Mouse (Mus musculus): ENCODE results near the gene Baiap2l1. TPM values are rescaled to one million over a fixed set of nuclear protein-coding genes. Genes with fewer than 3 reads are reported as not detected.

Gene Baiap2l1
- polyA plus RNA-seq, 1 experiment from 2014 or later = 1.5 TPM

DNA sequence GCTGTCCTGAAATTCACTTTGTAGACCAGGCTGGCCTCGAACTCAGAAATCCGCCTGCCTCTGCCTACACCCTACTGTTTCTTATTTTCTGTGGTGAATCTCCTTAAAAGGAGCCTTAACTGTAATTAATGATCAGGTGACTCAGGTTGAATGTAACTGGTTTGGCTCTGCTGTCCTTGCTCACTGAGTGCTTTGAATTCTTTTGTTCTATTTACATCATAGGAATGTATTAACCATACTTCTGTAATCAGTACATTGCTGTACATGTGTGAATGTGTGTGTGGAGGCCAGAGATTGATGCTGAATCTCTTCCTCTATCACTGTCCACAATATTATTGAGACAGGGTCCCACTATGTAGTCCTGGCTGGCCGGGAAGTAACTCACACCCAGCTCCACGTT is 49.0 kb downstream of the Baiap2l1 start:
- ATAC-seq (ENCODE audit: low FRiP score) = no peak
- Histone ChIP-seq H3K4me1 (no peaks in the 10 kb centered on the region), H3K4me3 (replicated peaks) (no peak overlapping the region), H3K9me3 (replicated peaks) (no peaks in the 10 kb centered on the region), H3K36me3 (no peaks in the 10 kb centered on the region), H3K4me2 (no peak overlapping the region), H3K27me3 (replicated peaks) (no peaks in the 10 kb centered on the region), H3K27ac (replicated peaks) (no peak overlapping the region), H3K9ac (replicated peaks) (no peak overlapping the region)
- 82% methylated on average over 4 of the region's 4 CpGs for WGBS

DNA sequence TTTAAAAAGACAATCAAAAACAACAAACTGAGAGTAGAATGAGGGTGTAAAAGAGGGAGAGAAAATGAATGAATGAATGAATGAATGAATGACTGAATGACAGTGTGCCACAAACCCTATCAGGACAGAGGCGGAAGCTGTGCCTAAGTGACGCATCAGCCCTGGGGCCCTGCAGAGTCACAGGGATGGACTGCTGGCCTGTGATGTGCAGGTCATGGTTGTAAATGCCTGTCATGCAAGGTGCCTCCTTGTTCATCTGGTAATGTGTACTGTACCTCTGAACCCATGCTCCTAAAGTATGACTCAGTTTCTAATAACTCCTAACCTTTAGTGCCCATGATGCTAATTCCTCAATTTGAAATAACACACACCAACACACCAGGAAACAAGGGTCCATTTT is 54.8 kb downstream of the Baiap2l1 start:
- Histone ChIP-seq H3K27me3 (replicated peaks) (no peaks in the 10 kb centered on the region), H3K4me1 (no peaks in the 10 kb centered on the region), H3K9me3 (replicated peaks) (no peaks in the 10 kb centered on the region), H3K36me3 (no peaks in the 10 kb centered on the region), H3K4me3 (replicated peaks) (no peak overlapping the region), H3K27ac (replicated peaks) (no peak overlapping the region), H3K9ac (replicated peaks) (no peak overlapping the region), H3K4me2 (no peak overlapping the region)
- no peak for ATAC-seq (ENCODE audit: low FRiP score)
- WGBS = 98% methylated on average over 2 of the region's 2 CpGs

DNA sequence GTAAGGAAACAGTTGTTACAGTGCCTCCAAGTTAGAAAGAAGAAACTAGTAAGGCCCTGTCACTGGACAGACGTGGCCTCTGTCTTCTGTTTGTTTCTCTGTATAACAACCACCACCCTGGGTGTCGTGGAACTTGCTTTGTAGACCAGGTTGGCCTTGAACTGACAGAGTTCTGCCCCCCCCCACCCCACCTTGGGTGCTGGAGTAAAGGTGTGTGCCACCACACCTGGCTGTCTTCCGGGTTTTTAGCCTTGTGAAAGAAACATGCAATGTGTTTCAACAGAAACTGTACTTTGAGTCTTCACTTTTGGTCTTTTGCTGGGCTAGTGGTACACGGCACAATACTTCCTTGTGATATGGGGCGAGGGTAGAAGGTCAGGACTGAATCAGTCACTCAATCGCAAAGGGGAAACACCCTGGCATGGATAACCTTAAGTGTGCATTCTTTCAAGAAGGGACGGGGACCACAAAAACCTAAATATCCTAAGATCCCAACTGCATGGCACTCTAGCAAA is 61.8 kb downstream of the Baiap2l1 start:
- Histone ChIP-seq H3K4me3 (replicated peaks) (no peak overlapping the region), H3K27me3 (replicated peaks) (no peaks in the 10 kb centered on the region), H3K36me3 (no peaks in the 10 kb centered on the region), H3K27ac (replicated peaks) (no peak overlapping the region), H3K9ac (replicated peaks) (no peak overlapping the region), H3K4me1 (no peaks in the 10 kb centered on the region), H3K9me3 (replicated peaks) (no peaks in the 10 kb centered on the region), H3K4me2 (no peak overlapping the region)
- WGBS = 83% methylated on average over 7 of the region's 7 CpGs
- no peak for ATAC-seq (ENCODE audit: low FRiP score)

DNA sequence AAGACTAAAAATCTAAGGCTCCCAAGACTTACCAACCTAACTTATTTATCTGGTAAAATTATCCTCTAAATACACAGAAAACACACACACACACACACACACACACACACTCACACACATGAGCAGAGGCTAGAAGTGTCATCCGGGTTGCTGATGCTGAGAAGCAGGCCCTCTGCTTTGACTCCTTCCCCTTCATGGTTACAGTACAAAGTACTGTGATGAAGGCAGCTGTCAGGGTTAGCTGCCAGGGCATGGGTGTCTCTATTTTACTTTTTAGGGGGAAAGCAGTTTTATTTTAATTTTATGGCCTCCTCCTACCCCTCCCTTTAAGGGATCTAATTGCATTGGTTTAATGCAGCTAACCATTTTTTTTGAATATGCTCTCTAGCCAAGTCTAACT is 62.6 kb downstream of the Baiap2l1 start:
- Histone ChIP-seq H3K27me3 (replicated peaks) (no peaks in the 10 kb centered on the region), H3K36me3 (no peaks in the 10 kb centered on the region), H3K4me1 (no peaks in the 10 kb centered on the region), H3K4me2 (no peak overlapping the region), H3K9me3 (replicated peaks) (no peaks in the 10 kb centered on the region), H3K27ac (replicated peaks) (no peak overlapping the region), H3K4me3 (replicated peaks) (no peak overlapping the region), H3K9ac (replicated peaks) (no peak overlapping the region)
- 84% methylated on average over 1 of the region's 1 CpGs for WGBS
- no peak for ATAC-seq (ENCODE audit: low FRiP score)

DNA sequence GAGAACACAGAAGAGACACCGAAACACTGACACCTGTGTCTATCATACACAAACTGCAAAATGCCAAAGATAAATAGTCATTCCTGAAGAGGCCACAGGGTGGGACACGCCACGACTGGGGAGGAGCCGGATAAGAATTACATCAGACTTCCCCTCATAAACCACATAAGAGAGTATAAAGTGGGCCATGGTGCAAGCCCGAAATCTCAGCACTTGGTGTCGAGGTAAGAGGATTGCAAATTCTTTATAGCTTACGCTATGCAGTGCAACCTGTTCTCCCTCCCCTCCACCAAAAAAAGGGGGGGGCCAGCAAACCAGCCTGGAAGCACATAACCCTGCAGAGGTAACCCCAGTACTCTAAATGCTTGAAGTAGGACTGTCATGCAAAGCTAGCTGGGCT is 63.0 kb downstream of the Baiap2l1 start:
- no peaks in the 10 kb centered on the region for H3K4me1 ChIP-seq

DNA sequence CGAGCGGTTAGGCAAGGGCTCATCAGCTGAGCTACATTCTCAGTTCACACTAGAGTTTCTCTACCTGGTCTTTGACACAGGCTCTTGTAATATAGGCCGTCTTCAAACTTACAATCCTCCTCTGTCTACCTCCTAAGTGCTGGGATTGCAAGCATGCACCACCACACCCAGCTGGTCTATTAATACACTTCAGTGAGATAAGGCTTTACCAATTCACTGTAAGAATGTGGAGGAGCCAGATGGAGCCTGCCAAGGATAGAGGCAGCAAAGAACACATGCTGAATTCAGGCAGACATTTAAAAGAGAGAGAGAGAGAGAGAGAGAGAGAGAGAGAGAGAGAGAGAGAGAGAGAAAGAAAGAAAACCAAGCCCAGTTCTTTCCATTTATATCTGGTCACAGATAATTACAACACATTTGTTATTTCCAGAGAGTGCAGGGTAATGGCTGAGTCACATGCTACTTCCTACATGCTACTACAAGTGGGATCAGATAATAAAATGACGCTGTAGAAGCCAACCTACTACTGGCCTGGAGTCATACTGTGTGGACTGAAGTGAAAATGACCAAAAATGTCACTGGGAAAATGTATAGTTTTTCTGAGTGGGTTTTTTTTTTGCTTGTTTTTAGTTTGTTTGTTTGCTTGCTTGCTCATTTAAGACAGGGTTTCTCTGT is 68.0 kb downstream of the Baiap2l1 start:
- Histone ChIP-seq H3K36me3 (no peaks in the 10 kb centered on the region), H3K27me3 (replicated peaks) (no peaks in the 10 kb centered on the region), H3K27ac (replicated peaks) (no peak overlapping the region), H3K9ac (replicated peaks) (no peak overlapping the region), H3K4me1 (no peaks in the 10 kb centered on the region), H3K4me2 (no peak overlapping the region), H3K9me3 (replicated peaks) (no peaks in the 10 kb centered on the region), H3K4me3 (replicated peaks) (no peak overlapping the region)
- ATAC-seq (ENCODE audit: low FRiP score) = no peak
- WGBS = 84% methylated on average over 4 of the region's 4 CpGs

More for the DNA sequence above, 63.0 kb downstream of the Baiap2l1 start:
- no peak overlapping the region for H3K4me3 ChIP-seq (replicated peaks)
- no peak overlapping the region for H3K4me2 ChIP-seq
- H3K9ac ChIP-seq (replicated peaks) = no peak overlapping the region
- H3K36me3 ChIP-seq = no peaks in the 10 kb centered on the region
- H3K27ac ChIP-seq (replicated peaks) = no peak overlapping the region
- no peak for ATAC-seq (ENCODE audit: low FRiP score)
- H3K9me3 ChIP-seq (replicated peaks) = no peaks in the 10 kb centered on the region
- WGBS = 81% methylated on average over 7 of the region's 7 CpGs
- no peaks in the 10 kb centered on the region for H3K27me3 ChIP-seq (replicated peaks)

DNA sequence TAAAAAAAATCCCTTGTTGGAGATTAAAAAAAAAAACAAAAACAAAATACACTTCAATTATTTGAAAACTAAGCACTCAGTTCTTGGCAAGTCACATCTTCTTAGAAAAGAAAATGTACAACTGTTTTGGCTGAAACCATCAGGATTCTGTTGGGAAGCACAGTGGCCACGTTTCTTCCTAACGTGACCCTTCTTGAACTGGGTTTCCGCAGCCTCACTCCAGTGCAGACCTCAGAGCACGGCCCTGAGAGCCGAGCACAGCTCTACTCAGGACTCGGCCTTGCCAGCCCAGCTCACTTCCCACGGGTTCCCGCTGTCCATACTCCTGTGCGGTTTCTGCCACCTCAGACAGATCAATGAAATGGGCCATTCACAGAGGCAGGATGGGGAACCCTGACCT is 69.5 kb downstream of the Baiap2l1 start:
- Histone ChIP-seq H3K4me3 (replicated peaks) (no peak overlapping the region), H3K27ac (replicated peaks) (no peak overlapping the region), H3K9ac (replicated peaks) (no peak overlapping the region), H3K4me2 (no peak overlapping the region), H3K27me3 (replicated peaks) (no peaks in the 10 kb centered on the region), H3K9me3 (replicated peaks) (no peaks in the 10 kb centered on the region), H3K4me1 (no peaks in the 10 kb centered on the region), H3K36me3 (no peaks in the 10 kb centered on the region)
- ATAC-seq (ENCODE audit: low FRiP score) = no peak
- WGBS = 88% methylated on average over 9 of the region's 9 CpGs

DNA sequence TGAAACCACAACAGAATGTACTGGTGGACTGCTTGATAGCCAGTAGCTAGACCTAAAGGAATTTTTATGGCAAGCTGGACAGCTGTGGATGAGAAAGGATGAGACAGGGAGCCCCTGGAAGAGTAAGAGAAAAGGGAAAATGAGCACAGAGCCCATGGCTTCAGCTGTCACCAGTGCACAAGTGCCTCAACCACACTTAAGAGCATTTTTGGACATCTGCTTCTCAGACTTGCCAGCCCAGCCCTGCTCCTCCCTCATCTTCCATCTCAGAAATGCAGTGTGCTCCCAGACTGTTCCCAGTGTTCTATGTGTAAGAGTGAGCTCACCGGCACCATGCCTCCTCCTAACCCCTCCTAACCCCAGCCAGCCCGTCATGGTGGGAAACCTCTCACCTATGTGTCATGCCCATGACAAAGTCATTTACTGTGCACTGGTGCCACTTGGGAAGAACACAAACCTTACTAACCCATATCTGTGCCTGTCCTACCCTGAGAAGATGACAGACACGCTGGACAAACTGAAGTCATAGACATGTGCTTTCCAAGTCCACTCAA is 70.6 kb downstream of the Baiap2l1 start:
- H3K4me1 ChIP-seq = no peaks in the 10 kb centered on the region
- no peaks in the 10 kb centered on the region for H3K27me3 ChIP-seq (replicated peaks)
- no peak overlapping the region for H3K9ac ChIP-seq (replicated peaks)
- no peaks in the 10 kb centered on the region for H3K36me3 ChIP-seq
- H3K27ac ChIP-seq (replicated peaks) = no peak overlapping the region
- no peak overlapping the region for H3K4me2 ChIP-seq
- H3K4me3 ChIP-seq (replicated peaks) = no peak overlapping the region
- no peak for ATAC-seq (ENCODE audit: low FRiP score)
- no peaks in the 10 kb centered on the region for H3K9me3 ChIP-seq (replicated peaks)
- WGBS = 82% methylated on average over 3 of the region's 3 CpGs

DNA sequence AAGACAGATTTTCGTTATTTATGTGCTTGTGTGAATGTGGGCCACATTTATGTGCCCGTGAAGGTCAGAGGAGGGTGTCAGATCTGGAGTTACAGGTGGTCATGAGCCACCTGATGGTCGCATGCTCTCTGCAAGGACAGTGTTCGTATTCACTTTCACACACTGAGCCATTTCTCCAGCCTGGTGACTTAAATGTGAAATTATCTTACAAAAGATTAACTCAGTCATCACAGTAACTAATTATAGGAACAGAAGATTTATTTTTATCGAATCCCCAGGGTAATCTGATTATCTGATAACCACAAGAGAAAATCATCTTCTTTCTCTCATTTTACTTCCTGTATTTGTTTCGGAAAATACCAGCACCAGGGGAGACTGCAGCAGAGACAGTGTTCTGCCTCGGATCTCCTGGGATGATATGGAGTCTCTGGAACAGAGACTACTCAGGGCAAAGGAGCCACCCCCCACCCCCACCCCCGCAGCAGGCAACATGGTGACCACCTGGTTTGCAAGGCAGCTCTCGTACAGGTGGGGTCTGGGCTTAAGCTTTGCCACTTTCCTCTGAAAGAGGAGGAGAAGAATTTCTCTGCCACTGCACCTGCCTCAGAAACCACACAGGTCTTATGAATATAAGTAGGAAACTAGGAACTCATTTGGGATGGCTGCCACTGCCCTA is 71.2 kb downstream of the Baiap2l1 start:
- no peak overlapping the region for H3K4me3 ChIP-seq (replicated peaks)
- no peaks in the 10 kb centered on the region for H3K4me1 ChIP-seq
- no peak overlapping the region for H3K27ac ChIP-seq (replicated peaks)
- H3K36me3 ChIP-seq = no peaks in the 10 kb centered on the region
- H3K9ac ChIP-seq (replicated peaks) = no peak overlapping the region
- no peaks in the 10 kb centered on the region for H3K27me3 ChIP-seq (replicated peaks)
- ATAC-seq (ENCODE audit: low FRiP score) = no peak
- H3K4me2 ChIP-seq = no peak overlapping the region
- WGBS = 77% methylated on average over 9 of the region's 9 CpGs
- no peaks in the 10 kb centered on the region for H3K9me3 ChIP-seq (replicated peaks)

DNA sequence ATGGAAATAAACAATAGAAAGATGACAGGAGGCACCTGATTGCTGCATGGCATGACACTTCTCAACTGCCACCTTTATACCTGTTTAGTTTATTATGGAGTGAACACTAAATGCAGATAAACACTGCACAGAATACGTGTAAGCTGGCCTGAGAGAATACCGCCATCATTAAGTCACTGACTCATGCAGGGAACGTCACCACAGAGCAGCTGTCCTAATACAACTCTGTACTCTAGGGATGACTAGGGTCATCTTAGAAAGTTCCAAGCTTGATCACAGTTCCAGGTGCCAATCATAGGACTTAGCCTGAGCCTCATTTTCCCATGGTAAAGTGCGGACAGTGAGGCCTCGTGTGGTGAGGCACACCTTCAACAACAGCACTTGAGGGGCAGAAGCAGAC is 73.3 kb downstream of the Baiap2l1 start:
- ATAC-seq (ENCODE audit: low FRiP score) = no peak
- no peak overlapping the region for H3K4me2 ChIP-seq

DNA sequence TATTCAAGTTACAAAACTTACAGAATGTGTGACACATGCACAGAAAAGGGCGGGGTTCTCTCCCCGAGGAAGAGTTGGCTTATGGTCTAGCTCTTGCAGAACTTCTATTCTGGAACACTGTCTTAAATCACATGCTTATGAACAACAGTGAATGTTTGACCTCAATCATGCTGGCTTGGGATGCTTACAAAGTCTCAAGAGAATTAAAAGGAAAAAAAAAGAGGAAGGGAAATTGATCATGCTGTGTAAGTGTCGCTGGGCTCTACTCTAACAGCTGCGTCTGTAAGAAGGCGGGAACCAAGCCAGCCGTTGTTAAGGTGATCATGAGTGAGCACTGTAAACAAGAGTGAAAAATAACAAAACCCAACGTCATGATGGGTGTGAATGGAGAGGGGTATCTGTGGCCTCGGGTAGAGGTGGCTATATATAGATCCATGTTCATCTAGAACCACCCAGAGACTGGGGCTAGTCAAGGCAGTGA is 74.3 kb downstream of the Baiap2l1 start:
- H3K27me3 ChIP-seq (replicated peaks) = no peaks in the 10 kb centered on the region
- H3K9me3 ChIP-seq (replicated peaks) = no peaks in the 10 kb centered on the region
- no peak overlapping the region for H3K4me3 ChIP-seq (replicated peaks)
- 61% methylated on average over 8 of the region's 8 CpGs for WGBS
- H3K27ac ChIP-seq (replicated peaks) = no peak overlapping the region
- H3K4me2 ChIP-seq = no peak overlapping the region
- H3K9ac ChIP-seq (replicated peaks) = no peak overlapping the region
- H3K4me1 ChIP-seq = no peaks in the 10 kb centered on the region
- no peaks in the 10 kb centered on the region for H3K36me3 ChIP-seq
- ATAC-seq (ENCODE audit: low FRiP score) = no peak

More for the DNA sequence above, 73.3 kb downstream of the Baiap2l1 start:
- H3K27me3 ChIP-seq (replicated peaks) = no peaks in the 10 kb centered on the region
- no peaks in the 10 kb centered on the region for H3K36me3 ChIP-seq
- H3K4me1 ChIP-seq = no peaks in the 10 kb centered on the region
- H3K9ac ChIP-seq (replicated peaks) = no peak overlapping the region
- H3K27ac ChIP-seq (replicated peaks) = no peak overlapping the region
- no peak overlapping the region for H3K4me3 ChIP-seq (replicated peaks)
- no peaks in the 10 kb centered on the region for H3K9me3 ChIP-seq (replicated peaks)
- WGBS = 79% methylated on average over 5 of the region's 5 CpGs
